Mouse (Mus musculus) cortical plate, adult 2 months (tissue): Measurements from ENCODE around the gene Ece1. TPM values are rescaled to one million over a fixed set of nuclear protein-coding genes. Genes with fewer than 3 reads are reported as not detected.
A peak's percentile ranks its signal among the peaks of the same experiment; 100 is the strongest.
"Not testable (repeated sequence)": the region's sequence is repeated elsewhere in the genome, so short reads cannot be mapped to it uniquely, and the experiment has no call there.

Source experiments
- H3K27ac ChIP-seq: fragments of 200-500 bp; 2 replicates; pipeline ENCODE4 v1.5.1; 2012; ENCODE audit warnings: low read length, control low read depth, inconsistent platforms; ENCODE audit not compliant: insufficient read depth
- H3K4me1 ChIP-seq: fragments of 200-500 bp; 2 replicates; pipeline ENCODE4 v1.6.1; 2011; ENCODE audit warnings: low read length; ENCODE audit not compliant: control insufficient read depth, insufficient read depth
- H3K4me3 ChIP-seq: fragments of 200-500 bp; 2 replicates; pipeline ENCODE4 v1.5.1; 2011; ENCODE audit warnings: mild to moderate bottlenecking, low read length, control low read depth; ENCODE audit not compliant: insufficient read depth
- CTCF ChIP-seq: fragments of 200-500 bp; IDR thresholded peaks from 2 replicates; pipeline ENCODE4 v1.5.1; 2011; ENCODE audit warnings: mild to moderate bottlenecking, control low read depth, low read length; ENCODE audit not compliant: insufficient read depth; ENCODE audit errors: extremely low read depth
- POLR2A ChIP-seq: fragments of 200-500 bp; IDR thresholded peaks from 2 replicates; pipeline ENCODE4 v1.6.1; 2011; ENCODE audit warnings: mild to moderate bottlenecking, low read length, control low read depth; ENCODE audit not compliant: insufficient read depth; ENCODE audit errors: extremely low read depth
- polyA plus RNA-seq: library from polyadenylated mRNA; depleted of rRNA; stranded (reverse); fragments of >200 nt; gene quantifications from 2 replicates; pipeline ENCODE4 v1.2.3, GENCODE M21; 2012

Gene Ece1
- polyA plus RNA-seq, 1 experiment, result 29.8 TPM

DNA sequence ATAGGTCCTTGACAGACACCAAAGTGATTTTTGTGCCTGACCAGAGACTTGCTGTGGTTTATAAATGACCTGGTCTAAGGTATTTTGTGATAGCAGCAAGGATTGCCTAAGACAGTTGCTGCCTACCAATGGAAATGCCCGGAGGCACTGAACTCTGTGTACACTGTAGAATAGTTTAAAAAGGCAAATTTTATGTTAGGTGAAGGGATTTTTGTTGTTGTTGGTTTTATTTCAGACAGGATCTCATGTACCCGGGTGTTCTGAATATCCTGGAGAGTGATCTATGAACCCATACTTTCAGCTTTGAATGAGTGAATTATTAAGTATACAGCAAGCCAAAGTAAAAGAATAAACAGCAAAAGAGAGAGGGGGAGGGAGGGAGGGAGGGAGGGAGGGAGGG is 37.2 kb upstream of the Ece1 start:
- Histone ChIP-seq H3K4me1 (no peaks in the 10 kb centered on the region), H3K27ac (no peak overlapping the region), H3K4me3 (no peak overlapping the region)
- TF ChIP-seq POLR2A (no peak), CTCF (no peak)

DNA sequence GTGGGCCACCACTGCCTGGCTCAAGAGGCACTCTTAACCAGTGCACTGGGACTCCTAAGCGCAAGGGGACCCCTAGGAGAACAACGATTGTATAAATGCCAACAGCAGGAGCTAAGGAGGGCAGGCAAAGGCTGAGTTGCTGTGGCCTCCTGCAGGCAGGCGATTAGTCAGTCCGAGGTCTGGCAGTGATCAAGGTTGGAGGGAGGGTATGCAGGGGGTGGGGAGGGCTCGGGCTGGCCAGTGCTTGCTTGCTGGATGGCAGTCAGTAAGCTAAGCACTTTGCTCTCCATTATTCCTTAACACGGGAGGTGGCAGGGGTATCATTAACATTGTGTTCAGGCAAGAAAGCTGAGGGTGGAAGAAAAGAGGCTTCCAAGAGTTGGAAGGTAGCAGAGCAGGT is 31.7 kb upstream of the Ece1 start:
- no peak overlapping the region for H3K4me3 ChIP-seq
- H3K27ac ChIP-seq, result no peak overlapping the region
- TF ChIP-seq CTCF, result no peak
- H3K4me1 ChIP-seq, result no peaks in the 10 kb centered on the region

DNA sequence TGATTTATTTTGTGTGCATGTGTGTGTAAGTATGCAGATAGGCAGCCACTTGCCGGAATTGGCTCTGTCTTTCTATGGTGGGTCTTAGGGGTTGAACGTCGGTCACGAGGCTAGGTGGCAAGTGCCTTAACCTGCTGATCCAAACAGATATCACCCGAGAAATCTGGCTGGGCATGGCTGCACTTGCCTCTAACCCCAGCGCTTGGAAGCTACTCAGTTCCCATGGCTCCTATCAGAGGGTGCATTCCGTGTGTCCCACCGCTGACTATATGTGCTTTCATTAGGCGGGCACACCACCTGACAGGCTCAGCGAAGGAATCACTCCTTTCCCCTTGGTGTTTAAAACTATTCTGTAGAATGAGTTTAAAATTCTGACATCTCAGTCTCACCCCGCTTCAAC is 30.4 kb upstream of the Ece1 start:
- H3K4me1 ChIP-seq, result no peaks in the 10 kb centered on the region
- H3K27ac ChIP-seq, result no peak overlapping the region
- no peak for TF ChIP-seq POLR2A
- no peak for TF ChIP-seq CTCF
- H3K4me3 ChIP-seq, result no peak overlapping the region

DNA sequence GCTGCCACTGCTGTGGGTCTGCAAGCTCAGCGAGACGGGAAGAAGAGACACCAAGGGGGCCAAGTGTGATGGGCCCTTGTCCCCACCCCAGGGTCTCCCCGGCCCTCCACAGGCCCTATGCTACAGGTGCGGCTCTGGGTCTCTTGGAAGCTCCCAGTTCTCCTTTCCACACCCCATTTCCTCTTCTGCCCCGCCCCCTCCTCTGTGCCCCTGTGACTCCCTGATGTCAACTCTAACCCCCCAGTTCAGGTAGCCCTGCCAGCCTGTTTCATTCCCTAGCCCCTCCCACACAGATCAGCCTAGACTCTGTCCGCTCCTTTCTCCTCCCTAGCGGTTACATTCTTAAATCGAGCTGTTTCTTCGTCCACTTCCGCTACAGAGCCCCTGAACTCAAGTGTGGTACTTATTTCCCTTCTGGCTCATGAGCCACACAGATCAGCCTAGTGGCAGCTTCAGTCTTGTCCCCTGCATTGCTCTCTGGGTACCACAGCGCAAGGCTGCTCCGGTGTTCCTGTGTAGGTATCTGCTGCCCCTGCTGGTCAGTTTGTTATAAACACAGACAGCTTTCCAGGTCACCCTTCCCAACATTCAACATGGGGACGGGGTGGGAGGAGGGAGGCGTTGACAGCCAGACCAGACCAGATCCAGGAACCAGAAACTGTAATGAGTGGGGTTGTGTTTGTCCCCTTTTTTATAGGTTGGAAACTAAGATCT is 26.3 kb upstream of the Ece1 start:
- Histone ChIP-seq H3K4me1 (no peaks in the 10 kb centered on the region), H3K27ac (no peak overlapping the region), H3K4me3 (no peak overlapping the region)
- TF ChIP-seq POLR2A (no peak), CTCF (peak; percentile 88)

DNA sequence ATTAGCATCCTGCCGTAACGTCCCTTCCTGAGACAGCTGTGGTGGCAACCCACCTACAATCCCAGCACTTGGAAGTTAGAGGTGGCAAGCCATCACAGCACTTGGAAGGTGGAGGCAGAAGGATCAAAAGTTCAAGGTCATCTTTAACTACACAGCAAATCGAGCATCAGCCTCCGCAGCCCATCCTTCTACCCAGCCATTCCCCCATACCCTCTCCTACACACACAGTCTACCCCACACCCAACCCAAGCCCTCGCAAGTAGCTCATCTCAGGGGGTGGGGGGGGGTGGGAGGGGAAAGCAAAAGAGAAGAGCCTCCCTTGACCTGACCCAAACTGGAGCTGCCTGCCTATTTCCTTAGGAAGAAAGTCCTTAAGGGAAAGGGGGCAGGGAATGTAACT is 25.3 kb upstream of the Ece1 start:
- H3K4me1 ChIP-seq, result no peaks in the 10 kb centered on the region
- H3K27ac ChIP-seq, result no peak overlapping the region
- H3K4me3 ChIP-seq, result no peak overlapping the region
- no peak for TF ChIP-seq CTCF
- TF ChIP-seq POLR2A, result no peak

DNA sequence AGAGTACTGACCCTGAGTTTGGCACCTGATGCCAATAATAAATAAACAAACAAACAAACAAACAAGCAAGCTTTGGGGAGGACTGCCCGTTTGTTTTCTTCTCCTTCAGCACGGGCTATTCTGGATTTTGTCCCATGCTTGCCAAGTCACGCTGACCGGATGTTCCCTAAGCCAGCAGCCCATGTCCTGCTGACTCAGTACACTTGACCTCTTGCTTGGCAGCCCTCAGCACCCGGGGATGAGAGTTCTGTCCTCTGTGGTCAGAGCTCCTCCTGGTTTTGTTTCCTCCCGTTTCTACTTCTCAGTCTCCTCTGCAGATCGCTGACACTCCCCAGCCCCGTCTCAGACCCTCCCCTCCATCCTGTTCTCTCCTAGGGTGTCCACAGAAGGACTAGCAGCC is 24.2 kb upstream of the Ece1 start:
- no peak for TF ChIP-seq POLR2A
- no peak for TF ChIP-seq CTCF
- Histone ChIP-seq H3K4me3 (no peak overlapping the region), H3K27ac (no peak overlapping the region), H3K4me1 (no peaks in the 10 kb centered on the region)

DNA sequence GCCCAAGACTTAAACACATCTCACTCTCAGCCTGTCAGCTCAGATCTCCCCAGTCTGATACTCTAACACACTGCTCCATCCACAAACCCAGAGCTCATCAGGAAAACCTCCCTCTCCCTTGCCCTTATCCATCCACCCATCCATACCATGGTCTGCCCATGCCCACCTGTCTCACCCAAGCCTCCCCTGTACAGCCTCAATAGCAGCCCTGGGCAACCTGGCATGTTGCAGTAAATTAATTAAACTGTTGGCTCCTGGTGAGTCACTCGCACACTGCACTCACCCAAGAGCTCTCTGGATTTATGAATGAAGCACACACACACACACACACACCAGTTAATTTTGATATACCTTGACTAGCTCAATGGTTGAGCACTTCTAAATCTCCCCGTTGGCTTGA is 23.2 kb upstream of the Ece1 start:
- Histone ChIP-seq H3K27ac (no peak overlapping the region), H3K4me1 (no peaks in the 10 kb centered on the region), H3K4me3 (no peak overlapping the region)
- no peak for TF ChIP-seq POLR2A
- no peak for TF ChIP-seq CTCF

DNA sequence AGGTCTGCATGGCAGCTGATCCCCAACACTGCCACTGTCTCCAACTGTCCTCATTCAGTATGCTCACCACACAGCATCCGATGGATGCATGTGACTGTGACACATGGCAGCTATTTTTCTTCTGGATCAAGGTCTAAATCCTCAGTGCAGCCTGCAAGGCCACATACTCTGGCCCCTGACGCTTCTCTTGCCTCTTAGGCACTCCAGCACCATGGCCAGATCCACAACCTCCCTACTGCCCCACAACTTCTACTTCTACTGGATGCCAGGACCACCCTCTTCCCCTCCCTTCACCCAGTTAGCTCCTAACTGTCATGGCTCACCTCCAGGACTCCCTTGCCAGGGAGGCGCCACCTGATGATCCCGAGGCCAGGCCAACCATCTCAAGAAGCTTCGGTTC is 22.6 kb upstream of the Ece1 start:
- H3K4me3 ChIP-seq, result no peak overlapping the region
- no peak overlapping the region for H3K27ac ChIP-seq
- no peak for TF ChIP-seq CTCF

DNA sequence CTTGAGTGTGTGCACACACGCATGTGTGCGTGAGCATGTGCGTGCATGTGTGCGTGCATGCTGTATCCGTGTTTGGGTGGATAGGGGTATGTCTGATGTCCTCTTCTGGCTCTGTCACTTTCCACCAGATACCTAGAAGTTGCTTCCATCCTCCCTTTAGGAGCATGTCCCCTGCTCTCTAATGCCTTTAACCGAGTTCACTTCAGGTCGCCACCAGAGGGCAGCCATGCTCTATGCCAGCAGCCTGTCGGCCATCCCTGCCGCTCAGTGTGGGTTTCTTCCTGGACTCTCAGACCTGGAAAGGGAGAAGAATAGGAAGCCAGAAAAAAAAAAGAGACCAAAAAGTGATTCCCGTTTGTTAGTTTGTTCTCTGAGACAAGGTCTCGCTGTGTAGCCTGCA is 17.4 kb upstream of the Ece1 start:
- H3K4me3 ChIP-seq, result no peak overlapping the region
- H3K27ac ChIP-seq, result no peak overlapping the region
- H3K4me1 ChIP-seq, result no peaks in the 10 kb centered on the region
- TF ChIP-seq CTCF, result peak; percentile 91
- no peak for TF ChIP-seq POLR2A

More for the DNA sequence above, 22.6 kb upstream of the Ece1 start:
- H3K4me1 ChIP-seq, result no peaks in the 10 kb centered on the region

DNA sequence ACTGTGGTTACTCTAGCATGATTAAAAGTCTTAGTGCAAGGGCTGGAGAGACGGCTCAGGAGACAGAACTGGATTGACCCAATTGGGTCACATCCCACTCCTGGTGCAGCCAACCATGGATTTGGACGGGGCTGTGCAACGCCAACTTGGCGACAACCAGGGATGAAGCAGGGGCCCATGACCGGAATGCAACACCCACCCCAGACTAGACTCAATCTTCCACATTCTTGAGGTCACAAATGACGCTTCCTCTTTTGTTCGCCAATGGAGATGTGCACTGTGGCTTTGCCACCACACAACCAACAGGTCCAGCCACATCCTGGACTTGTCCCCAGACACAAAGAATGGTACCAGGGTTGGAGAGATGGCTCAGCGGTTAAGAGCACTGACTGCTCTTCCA is 14.4 kb upstream of the Ece1 start:
- not testable (repeated sequence) for H3K4me3 ChIP-seq, H3K27ac ChIP-seq, H3K4me1 ChIP-seq

DNA sequence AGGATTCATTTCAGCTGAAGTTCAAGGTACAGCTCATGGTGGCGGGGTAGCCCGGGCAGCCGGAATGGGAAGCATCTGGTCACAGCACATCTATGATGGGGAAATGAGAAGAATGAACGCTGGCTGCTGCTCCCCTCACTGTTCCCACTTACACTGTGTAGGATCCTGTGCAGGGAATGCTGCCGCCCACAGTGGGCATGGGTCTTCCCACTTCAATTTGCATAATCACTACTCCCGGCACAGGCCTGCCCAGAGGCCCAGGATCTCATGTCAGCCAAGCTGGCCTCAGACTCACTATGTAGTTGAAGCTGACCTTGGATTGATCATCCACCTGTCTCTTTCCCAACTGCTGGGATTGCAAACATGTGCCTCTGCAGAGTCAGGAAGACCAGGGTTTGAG is 11.9 kb upstream of the Ece1 start:
- H3K27ac ChIP-seq, result no peak overlapping the region
- TF ChIP-seq POLR2A (no peak), CTCF (no peak)
- H3K4me1 ChIP-seq, result no peaks in the 10 kb centered on the region
- no peak overlapping the region for H3K4me3 ChIP-seq
